Mouse (Mus musculus): Measurements from ENCODE around the gene Map3k4.

Gene Map3k4

GRCm38 (mm10) chr17:12271805-12272204 is 46.8 kb downstream of the Map3k4 start:
- no peak for DNase-seq (ENCODE audit: low spot score in 2 of 2)

DNA sequence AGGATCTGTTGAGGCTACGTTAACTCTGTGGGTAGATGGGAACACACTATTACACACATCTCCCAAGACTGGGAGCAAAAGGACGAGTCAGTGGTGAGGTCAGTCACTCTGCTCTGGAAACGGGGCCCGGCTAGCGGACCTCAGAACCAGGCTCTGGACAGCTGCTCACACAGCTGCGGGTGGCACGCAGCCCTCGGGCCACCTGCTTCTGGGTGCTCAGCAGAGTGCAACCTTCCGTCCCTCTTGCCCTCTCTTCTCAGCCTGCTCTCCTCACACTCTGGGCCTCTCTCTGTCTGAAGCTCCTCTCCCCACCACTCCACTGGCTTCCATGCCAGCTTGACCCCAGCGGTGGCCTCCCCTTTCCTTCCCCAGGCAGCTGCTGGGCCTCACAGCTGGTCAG is 50.1 kb downstream of the Map3k4 start:
- no peak for DNase-seq (ENCODE audit: low spot score in 2 of 2)

- DNase-seq (ENCODE audit: low spot score in 2 of 2) = no peak
These were observed 50.5 kb downstream of the Map3k4 start for GRCm38 (mm10) chr17:12268091-12268490.

DNA sequence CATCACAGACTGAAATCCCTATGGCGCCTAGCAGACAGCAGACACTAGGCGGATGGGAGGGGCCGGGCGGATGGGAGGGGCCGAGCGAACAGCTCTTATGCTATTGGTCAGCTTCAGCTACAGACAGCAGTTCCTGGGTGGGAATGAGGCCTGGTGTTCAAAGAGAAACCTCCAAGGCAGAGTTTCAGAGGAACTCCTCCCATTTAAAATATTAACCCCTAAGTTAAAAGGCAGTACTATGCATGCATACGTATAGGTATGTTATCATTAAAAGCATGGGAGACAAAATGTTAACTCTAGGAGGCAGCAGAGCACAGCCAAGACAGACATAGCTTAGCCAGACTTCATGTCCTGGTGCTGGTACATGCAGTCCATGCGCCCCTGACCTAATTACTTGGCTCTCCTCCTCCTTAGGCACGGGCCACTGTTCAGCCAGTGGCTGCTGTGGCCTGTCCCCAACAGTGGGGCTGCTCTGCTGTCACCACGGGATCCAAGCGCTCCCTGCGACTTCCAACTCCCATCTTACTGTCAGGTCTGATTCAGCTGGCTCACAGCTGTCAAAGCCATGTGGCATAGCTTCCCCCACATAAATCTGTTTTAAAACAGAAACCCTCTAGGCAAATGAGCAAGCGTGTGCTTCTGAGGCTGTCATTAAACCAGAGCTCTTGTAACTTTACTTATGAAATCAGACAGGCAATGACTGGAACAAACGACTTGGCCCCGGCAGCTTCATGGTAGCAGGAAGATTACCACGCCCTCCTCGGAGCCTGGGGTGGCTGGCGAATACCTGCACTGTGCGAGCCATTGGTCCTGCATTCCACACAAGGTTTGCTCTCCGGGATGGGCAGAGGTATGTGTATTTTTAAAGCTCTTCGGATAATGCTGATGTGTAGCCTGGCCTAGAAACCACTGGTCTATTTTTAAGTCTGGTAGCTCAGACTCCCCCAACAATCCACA is 52.3 kb downstream of the Map3k4 start:
- peak; percentile 61 to 80 for DNase-seq (ENCODE audit: low spot score in 2 of 2)

DNA sequence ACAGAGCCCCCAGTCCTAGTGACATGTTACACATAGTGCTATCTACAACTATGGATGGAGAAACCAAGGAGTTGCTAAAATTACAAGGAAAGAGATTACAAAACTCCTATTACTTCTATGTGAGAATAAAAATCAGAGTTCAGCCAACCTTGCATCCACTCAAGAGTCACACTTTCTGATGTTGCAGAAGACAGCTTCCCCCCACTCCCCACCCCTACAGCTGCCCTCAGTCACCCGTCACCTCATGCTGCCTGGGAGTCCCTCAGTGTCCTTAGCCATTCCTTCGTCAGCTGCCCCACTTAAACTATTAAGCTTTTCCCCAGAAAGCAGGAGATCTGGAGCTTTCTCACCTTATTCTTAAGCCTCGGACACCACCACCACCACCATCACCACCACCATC is 54.3 kb downstream of the Map3k4 start:
- DNase-seq (ENCODE audit: low spot score in 2 of 2) = no peak

DNA sequence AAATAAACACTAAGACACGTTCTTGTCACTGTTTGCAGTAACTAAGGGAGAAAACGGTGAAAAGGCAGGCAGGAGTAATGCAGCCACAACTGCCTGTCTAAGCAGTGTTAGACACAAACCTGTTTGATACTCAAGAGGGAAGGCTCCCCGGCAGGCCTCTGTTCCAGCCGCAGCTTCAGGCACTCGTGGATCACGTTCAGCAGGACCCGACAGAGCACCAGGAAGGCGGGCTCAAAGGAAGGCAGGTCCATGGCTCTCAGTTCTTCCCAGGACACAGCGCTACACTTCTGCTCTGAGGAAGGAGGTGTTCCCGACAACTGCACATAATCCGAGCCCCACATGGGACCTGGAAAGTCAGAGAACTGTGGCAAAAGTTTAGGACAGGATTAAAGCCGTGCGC is 54.8 kb downstream of the Map3k4 start:
- DNase-seq (ENCODE audit: low spot score in 2 of 2) = no peak

GRCm38 (mm10) chr17:12262851-12263250 is 55.7 kb downstream of the Map3k4 start:
- no peak for DNase-seq (ENCODE audit: low spot score in 2 of 2)

DNA sequence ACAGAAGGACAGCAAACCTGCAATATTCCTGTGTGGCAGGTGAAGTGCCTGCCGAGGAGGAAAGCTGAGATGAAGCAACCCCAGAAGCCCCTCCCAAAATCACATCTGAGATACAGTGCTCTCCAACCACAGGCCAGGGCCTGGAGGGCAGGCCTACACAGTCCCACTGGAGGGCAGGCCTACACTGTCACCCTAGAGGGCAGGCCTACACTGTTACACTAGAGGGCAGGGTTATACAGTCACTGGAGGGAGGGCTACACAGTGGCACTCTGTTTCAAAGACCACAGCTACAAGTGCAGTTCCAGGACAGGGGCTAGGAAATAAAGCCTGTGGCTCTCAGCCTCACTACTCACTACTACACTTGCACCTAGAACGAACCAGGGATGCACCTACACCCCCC is 56.7 kb downstream of the Map3k4 start:
- no peak for DNase-seq (ENCODE audit: low spot score in 2 of 2)

- no peak for DNase-seq (ENCODE audit: low spot score in 2 of 2)
These were observed 57.2 kb downstream of the Map3k4 start for GRCm38 (mm10) chr17:12261376-12261775.

- DNase-seq (ENCODE audit: low spot score in 2 of 2) = no peak
These were observed 58.6 kb downstream of the Map3k4 start for GRCm38 (mm10) chr17:12259957-12260356.

DNA sequence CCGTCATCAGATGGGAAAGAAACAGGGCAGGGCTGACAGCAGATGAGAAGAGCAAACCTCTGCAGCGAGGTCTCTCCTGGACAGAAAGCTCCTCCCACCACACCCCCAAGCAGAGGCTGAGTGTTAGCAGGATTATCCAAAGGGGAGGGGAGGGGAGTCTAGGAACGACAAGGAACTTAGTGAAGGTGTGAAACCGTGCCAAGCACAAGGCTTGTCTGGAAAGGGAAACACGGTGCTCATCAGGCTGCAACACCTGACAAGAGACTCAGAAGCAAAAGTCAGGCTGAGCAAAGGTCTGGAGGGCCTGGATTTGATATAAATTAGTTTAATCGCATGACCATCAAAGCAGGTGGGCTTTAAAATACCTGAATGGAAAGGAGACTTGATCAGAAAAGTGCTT is 60.1 kb downstream of the Map3k4 start:
- no peak for DNase-seq (ENCODE audit: low spot score in 2 of 2)

GRCm38 (mm10) chr17:12256142-12256541 is 62.5 kb downstream of the Map3k4 start:
- no peak for DNase-seq (ENCODE audit: low spot score in 2 of 2)

- no peak for DNase-seq (ENCODE audit: low spot score in 2 of 2)
These were observed 68.0 kb downstream of the Map3k4 start for GRCm38 (mm10) chr17:12250581-12250980.

DNA sequence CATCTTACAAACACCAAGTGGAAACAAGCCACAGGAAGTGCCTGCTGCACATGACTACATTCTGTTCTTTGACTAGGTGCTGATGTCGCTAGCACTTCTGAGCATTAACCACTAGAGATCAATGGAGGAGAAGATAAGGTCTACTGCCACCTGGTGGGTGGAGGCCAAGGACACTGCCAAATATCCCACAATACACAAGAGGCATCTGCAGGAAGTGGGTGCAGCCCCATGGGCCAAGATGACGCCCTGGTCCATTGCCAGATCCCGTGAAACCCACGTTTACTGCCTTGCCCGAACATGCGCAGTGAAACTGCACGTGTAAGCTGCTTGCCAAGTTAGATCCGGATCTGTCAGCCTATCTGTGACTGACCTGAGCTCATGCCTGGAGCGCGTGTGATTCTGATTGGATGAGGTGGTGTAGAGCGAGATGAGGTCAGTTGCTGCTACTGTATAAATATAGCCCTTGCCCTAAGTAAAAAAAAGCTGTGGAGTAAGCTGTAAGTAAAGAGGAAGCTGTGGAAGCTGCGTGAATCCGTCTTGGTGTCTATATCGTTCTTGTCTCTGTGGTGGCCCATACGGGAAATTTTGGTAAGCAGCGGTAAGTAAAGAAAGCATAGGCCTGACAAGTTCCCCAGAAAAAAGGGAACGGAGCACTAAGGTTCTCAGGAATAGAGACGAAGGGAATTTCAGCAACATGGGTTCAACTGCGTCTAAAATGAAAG is 68.7 kb downstream of the Map3k4 start:
- DNase-seq (ENCODE audit: low spot score in 2 of 2) = peak in 1 of 2 experiments; percentile 48

- no peak for DNase-seq (ENCODE audit: low spot score in 2 of 2)
These were observed 77.9 kb downstream of the Map3k4 start for GRCm38 (mm10) chr17:12240701-12241100.

DNA sequence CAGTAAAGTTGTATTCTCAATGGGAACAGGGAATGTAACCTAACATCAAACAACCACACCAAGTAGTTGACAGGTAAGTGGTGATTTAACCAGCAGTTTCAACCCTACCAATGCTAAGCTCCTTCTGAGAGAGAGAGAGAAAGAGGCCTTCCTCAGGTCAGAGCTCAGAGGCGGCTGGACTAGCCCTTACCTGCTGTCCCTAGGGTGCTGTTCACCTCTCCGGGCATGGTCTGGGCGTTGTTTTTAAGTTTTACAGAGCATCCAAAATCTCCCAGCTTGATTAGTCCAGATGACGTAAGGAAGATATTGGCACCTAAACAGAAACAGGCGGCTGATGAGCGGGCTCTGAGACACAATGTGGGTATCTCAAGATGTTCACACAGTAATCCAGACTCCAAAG is 85.9 kb downstream of the Map3k4 start:
- no peak for DNase-seq (ENCODE audit: low spot score in 2 of 2)

DNA sequence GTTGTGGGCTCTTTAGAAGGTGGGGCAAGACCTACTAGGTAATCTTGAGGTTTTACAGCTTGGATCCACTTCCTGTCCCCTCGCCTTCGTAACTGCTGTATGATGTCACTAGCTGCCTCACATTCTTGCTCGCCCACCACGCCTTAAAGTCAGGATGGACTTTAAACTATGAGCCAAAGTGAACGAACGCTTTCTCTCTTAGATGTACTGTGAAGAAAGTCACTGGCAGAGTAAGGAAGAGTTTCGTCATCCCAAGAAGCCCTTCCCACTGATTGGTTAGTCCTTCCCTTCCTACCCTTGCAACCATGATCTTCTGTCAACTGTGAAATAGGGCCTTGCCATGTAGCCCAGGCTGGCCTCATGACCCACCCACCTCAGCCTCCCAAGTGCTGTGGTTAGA is 87.5 kb downstream of the Map3k4 start:
- no peak for DNase-seq (ENCODE audit: low spot score in 2 of 2)

- peak; percentile 81 to 90 for DNase-seq (ENCODE audit: low spot score in 2 of 2)
These were observed 88.4 kb downstream of the Map3k4 start for GRCm38 (mm10) chr17:12230167-12230566.

DNA sequence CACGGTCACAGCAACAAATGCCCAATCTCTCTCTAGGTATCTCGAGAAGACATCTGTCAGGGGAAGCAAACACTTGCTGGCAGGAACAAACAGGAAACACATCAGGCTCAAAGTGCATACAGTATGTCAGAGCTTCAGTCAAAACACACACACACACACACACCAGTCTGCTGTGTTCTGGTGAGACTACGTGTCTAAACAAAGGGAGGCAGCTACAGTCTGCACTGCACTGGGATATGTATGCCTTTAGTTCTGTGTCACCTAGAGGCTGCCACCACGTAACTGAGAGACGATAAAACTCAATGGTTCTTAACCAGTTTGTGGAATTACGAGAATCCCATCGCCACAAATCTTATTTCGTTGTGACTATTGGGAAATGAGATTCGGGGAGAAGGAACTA is 88.8 kb downstream of the Map3k4 start:
- DNase-seq (ENCODE audit: low spot score in 2 of 2) = no peak

- DNase-seq (ENCODE audit: low spot score in 2 of 2) = no peak
These were observed 90.1 kb downstream of the Map3k4 start for GRCm38 (mm10) chr17:12228471-12228870.

DNA sequence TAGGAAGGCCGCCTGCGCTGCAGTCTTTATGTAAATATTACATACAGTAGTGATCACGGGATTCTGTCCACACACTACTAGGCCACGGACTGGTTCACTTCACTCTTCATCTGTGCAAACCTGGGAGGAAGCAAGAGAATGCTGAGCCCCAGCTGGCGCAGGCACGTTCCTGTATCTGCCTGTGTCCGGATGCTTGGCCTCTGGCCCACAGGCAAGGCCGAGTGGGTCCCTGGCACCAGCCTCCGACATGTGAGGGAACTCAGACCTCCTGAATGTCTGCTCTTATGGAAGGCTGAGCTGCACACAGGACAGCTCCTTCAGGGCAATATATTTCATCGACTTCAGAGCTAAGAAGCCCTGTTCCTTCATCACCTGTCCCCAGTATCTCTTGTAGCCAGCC is 90.6 kb downstream of the Map3k4 start:
- no peak for DNase-seq (ENCODE audit: low spot score in 2 of 2)

GRCm38 (mm10) chr17:12226551-12226950 is 92.0 kb downstream of the Map3k4 start:
- no peak for DNase-seq (ENCODE audit: low spot score in 2 of 2)

DNA sequence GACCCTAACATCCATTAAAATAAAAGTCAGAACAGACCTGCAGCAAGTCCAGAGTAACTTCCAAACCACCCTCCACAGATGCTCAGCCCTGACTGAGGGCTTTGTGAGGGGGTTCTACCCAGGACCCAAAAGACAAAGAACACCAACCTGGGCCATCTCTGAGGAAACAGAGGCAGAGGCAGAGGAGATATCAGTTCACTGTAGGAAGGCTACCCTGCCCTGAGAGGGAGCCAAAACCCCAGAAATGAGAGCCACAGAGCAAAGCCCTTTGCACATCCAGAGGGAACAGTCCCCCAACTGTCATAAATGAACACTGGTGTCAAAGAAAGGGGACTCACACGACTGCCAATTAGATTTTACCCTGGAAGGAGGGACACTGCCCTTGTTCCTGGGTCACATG is 93.4 kb downstream of the Map3k4 start:
- DNase-seq (ENCODE audit: low spot score in 2 of 2) = no peak
